Mouse (Mus musculus) brain, adult 2 months (tissue): ENCODE data around the gene Lmnb2.

Experiments
- DNase-seq: peaks from one replicate; pipeline ENCODE4 v3.0.0; 2011; ENCODE audit warnings: low read depth, low spot score

Gene Lmnb2

GRCm38 (mm10) chr10:80857386-80857785 lies 60.7 kb downstream of the Lmnb2 start:
- DNase-seq: peak; percentile 93

GRCm38 (mm10) chr10:80856908-80857307 lies 61.1 kb downstream of the Lmnb2 start:
- DNase-seq: no peak

GRCm38 (mm10) chr10:80856267-80856666 lies 61.8 kb downstream of the Lmnb2 start:
- DNase-seq: peak; percentile 72

GRCm38 (mm10) chr10:80855749-80856073 lies 62.3 kb downstream of the Lmnb2 start:
- peak; percentile 61 for DNase-seq

GRCm38 (mm10) chr10:80854913-80855748 lies 62.9 kb downstream of the Lmnb2 start, which contains the start of the genes Lsm7 and Sppl2b:
Gene Lsm7 (minus strand): TSS chr10:80855209.
Gene Sppl2b (plus strand): TSS chr10:80855275.
- DNase-seq: peak; percentile 98
